Mouse (Mus musculus) neural tube, embryonic 11.5 days (tissue): Measurements from ENCODE around the gene Safb2. TPM values are rescaled to one million over a fixed set of nuclear protein-coding genes. Genes with fewer than 3 reads are reported as not detected.

Source experiments
- ATAC-seq: fragments of 200-750 bp; cut with Nextera tagmentation; 2 replicates; pipeline ENCODE4 v1.8.0; 2017; ENCODE audit warnings: moderate number of reproducible peaks, mild to moderate bottlenecking, moderate TSS enrichment, moderate library complexity; ENCODE audit not compliant: insufficient read depth, low FRiP score, low TSS enrichment
- DNase-seq: peaks from one replicate; pipeline ENCODE4 v3.0.0-alpha.2; 2015; ENCODE audit warnings: low spot score
- H3K27ac ChIP-seq: fragments of 300-500 bp; sonication (generic); 2 replicates; pipeline ENCODE4 v1.5.1; 2014; ENCODE audit warnings: low read depth, mild to moderate bottlenecking, low read length
- H3K27me3 ChIP-seq: fragments of 300-500 bp; sonication (generic); 2 replicates; pipeline ENCODE4 v1.6.1; 2014; ENCODE audit warnings: mild to moderate bottlenecking, low read length, mixed read lengths; ENCODE audit not compliant: control insufficient read depth, insufficient read depth
- H3K36me3 ChIP-seq: fragments of 300-500 bp; sonication (generic); 2 replicates; pipeline ENCODE4 v1.6.1; 2014; ENCODE audit warnings: mild to moderate bottlenecking, low read length, moderate library complexity, mixed read lengths; ENCODE audit not compliant: control insufficient read depth, insufficient read depth
- H3K4me1 ChIP-seq: fragments of 300-500 bp; sonication (generic); 2 replicates; pipeline ENCODE4 v1.6.1; 2014; ENCODE audit warnings: low read length, mixed read lengths; ENCODE audit not compliant: control insufficient read depth, insufficient read depth
- H3K4me2 ChIP-seq: fragments of 300-500 bp; sonication (generic); 2 replicates; pipeline ENCODE4 v1.6.1; 2014; ENCODE audit warnings: low read depth, mild to moderate bottlenecking, moderate library complexity
- H3K4me3 ChIP-seq: fragments of 300-500 bp; sonication (generic); 2 replicates; pipeline ENCODE4 v1.5.1; 2014; ENCODE audit warnings: low read depth, low read length
- H3K9ac ChIP-seq: fragments of 300-500 bp; sonication (generic); 2 replicates; pipeline ENCODE4 v1.6.1; 2014; ENCODE audit warnings: mild to moderate bottlenecking, low read length
- H3K9me3 ChIP-seq: fragments of 300-500 bp; sonication (generic); 2 replicates; pipeline ENCODE4 v1.6.1; 2016; ENCODE audit warnings: low read length; ENCODE audit not compliant: control insufficient read depth
- WGBS: fragments of 180-500 bp; shearing (Covaris S2); extraction: QIAGEN DNeasy Blood & Tissue Kit; methylation state at CpG from one replicate; pipeline ENCODE4 v1.1.7; 2014; 5-methylcytosine and 5-hydroxymethylcytosine counted together
- polyA plus RNA-seq: library from polyadenylated mRNA; unstranded; fragments of >200 nt; fragmentation: Nextera tagmentation; extraction: Ambion mirVana; gene quantifications from 2 replicates; pipeline ENCODE4 v1.2.1, GENCODE M21; 2014

Gene Safb2
- polyA plus RNA-seq, 1 experiment from 2014 or later = 56.8 TPM

DNA sequence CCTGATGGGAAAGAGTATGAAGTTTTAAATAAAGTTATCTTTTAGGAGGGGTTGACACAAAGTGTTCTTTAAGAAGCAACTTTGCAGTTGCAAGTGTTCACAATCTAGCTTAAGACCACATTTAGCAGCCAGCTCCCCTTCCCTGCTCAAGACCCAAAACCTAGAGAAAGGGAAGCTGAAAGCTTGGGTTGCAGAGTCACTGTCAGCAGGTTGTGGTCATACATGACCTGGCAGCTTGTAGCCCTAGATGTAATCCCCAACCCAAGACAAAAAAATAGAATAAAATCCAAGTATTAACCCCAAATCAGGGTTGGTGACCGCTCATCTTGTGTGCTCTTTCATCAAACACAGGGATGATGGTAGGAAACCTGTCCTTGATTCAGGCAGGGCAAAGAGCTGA is 1.3 kb downstream of the Safb2 start:
- Histone ChIP-seq H3K4me2 (peak overlapping the region; percentile 73), H3K36me3 (peaks cover 26% of the 10 kb centered on the region), H3K9ac (peak overlapping the region; percentile 88), H3K27me3 (no peaks in the 10 kb centered on the region), H3K4me3 (peak overlapping the region; percentile 97), H3K9me3 (no peaks in the 10 kb centered on the region), H3K4me1 (peaks cover 30% of the 10 kb centered on the region), H3K27ac (no peak overlapping the region)
- WGBS = 75% methylated on average over 1 of the region's 1 CpGs
- ATAC-seq (no peak), DNase-seq (no peak)

DNA sequence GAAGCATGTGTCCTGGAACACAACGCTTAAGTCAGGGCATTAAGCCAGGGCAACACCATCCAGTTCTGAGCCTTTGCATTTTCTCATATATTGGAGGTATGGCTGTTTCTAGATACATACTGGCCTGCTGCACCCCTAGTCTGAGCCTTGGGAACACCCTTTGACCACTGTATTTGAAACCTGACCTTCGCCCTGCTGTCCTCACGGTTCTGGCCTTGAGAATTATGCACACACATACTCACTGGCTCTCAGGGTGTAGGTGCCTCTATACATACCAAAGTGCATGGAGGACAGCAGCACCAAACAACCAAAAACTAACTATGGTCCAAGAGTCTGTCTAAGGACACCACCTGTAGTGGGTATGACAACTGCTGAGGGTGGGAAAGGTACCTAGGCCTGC is 11.4 kb downstream of the Safb2 start:
- Histone ChIP-seq H3K36me3 (peaks cover 48% of the 10 kb centered on the region), H3K4me1 (no peaks in the 10 kb centered on the region), H3K4me2 (no peak overlapping the region), H3K9me3 (no peaks in the 10 kb centered on the region), H3K27ac (no peak overlapping the region), H3K27me3 (no peaks in the 10 kb centered on the region), H3K4me3 (no peak overlapping the region), H3K9ac (no peak overlapping the region)
- DNase-seq (no peak), ATAC-seq (no peak)
- 95% methylated on average over 3 of the region's 3 CpGs for WGBS

DNA sequence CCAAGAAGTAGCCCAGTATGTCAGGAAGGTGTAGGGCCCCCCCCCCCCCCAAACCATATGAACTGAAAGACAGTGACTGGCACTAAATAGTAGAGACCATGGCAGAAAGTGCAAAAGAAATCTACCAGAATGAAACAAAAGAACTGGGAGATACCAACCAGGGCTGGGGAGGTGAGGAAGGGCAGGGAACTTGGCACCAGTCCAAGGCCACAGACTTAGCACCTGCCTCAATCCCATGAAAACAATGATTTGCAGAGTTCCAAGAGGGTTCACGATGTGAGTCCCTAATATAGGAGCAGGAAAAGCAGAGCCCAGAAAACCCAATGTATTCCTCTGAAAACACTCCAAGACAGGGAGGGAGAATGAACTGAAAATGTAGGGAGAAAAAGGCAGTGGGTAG is 12.2 kb downstream of the Safb2 start:
- peaks cover 49% of the 10 kb centered on the region for H3K36me3 ChIP-seq
- no peak overlapping the region for H3K4me3 ChIP-seq
- no peak overlapping the region for H3K4me2 ChIP-seq
- WGBS = 89% methylated on average over 1 of the region's 1 CpGs
- H3K9me3 ChIP-seq = no peaks in the 10 kb centered on the region
- no peaks in the 10 kb centered on the region for H3K4me1 ChIP-seq
- DNase-seq (no peak), ATAC-seq (no peak)
- no peaks in the 10 kb centered on the region for H3K27me3 ChIP-seq
- no peak overlapping the region for H3K9ac ChIP-seq
- H3K27ac ChIP-seq = no peak overlapping the region

DNA sequence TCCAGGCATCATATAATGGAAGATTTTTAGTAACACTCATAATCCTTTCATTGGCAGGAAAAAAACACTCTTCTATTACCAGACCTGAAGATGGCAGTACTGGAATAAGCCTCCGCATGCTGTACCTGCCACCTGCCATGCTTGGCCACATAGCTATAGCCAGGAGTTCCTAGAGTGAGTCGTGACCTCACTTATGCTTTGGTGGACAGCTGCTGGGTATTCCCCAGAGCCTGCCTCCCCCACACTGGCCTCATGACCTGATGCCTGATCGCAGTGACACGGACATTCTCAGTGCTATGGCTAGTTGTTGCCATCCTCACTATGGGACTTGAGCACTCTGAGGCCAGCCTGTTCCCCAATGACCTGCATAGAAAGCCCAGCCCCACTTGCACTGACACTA is 14.1 kb downstream of the Safb2 start:
- no peak for DNase-seq
- Histone ChIP-seq H3K4me2 (no peak overlapping the region), H3K27ac (no peak overlapping the region), H3K9ac (no peak overlapping the region), H3K9me3 (no peaks in the 10 kb centered on the region), H3K4me1 (no peaks in the 10 kb centered on the region), H3K4me3 (no peak overlapping the region), H3K36me3 (peaks cover 56% of the 10 kb centered on the region), H3K27me3 (no peaks in the 10 kb centered on the region)
- no peak for ATAC-seq
- 91% methylated on average over 4 of the region's 4 CpGs for WGBS

DNA sequence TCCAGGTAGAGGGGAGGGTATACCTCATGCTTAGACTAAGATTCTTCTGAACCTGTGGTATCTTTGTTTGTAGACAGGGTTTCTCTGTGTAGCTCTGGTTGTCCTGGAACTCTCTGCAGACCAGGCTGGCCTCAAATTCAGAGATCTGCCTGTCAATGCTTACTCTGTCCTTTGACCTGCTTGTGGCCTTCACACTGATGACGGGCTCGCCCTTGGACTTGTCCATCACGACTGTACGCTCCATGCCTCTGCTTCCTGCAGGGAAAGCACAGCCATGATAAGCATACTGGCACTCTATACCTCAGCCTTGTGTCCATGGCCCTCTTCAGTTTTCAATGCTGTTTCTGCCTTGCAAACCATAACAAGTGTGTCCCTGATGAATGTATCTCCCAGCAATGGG is 17.0 kb downstream of the Safb2 start:
- Histone ChIP-seq H3K4me1 (no peaks in the 10 kb centered on the region), H3K9me3 (no peaks in the 10 kb centered on the region), H3K36me3 (peaks cover 71% of the 10 kb centered on the region), H3K27me3 (no peaks in the 10 kb centered on the region), H3K27ac (no peak overlapping the region), H3K9ac (no peak overlapping the region), H3K4me3 (no peak overlapping the region), H3K4me2 (no peak overlapping the region)
- no peak for ATAC-seq
- no peak for DNase-seq
- 95% methylated on average over 4 of the region's 4 CpGs for WGBS

DNA sequence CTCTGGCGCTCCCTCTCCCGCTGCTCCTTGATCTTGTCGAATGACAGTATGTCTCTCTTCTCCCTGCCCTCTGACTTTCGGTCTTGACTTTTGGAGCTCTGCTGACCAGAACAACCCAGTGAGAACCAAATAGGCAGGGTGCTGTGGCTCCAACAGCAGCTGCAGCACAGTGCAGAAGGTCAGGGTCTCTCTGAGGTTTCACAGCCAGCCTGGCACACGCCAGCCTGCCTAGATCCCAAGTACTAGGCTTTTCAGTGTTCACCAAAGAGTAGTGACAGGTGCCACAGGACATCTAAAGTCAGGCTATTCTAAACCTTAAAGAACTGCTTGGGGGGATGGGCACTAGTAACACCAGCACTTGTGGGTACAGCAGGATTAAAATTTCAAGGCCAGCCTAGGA is 17.5 kb downstream of the Safb2 start:
- ATAC-seq (no peak), DNase-seq (no peak)
- 96% methylated on average over 5 of the region's 5 CpGs for WGBS
- H3K27me3 ChIP-seq = no peaks in the 10 kb centered on the region
- H3K4me1 ChIP-seq = no peaks in the 10 kb centered on the region
- no peak overlapping the region for H3K27ac ChIP-seq
- H3K4me3 ChIP-seq = no peak overlapping the region
- H3K4me2 ChIP-seq = no peak overlapping the region
- H3K9me3 ChIP-seq = no peaks in the 10 kb centered on the region
- H3K9ac ChIP-seq = no peak overlapping the region
- H3K36me3 ChIP-seq = peaks cover 75% of the 10 kb centered on the region

DNA sequence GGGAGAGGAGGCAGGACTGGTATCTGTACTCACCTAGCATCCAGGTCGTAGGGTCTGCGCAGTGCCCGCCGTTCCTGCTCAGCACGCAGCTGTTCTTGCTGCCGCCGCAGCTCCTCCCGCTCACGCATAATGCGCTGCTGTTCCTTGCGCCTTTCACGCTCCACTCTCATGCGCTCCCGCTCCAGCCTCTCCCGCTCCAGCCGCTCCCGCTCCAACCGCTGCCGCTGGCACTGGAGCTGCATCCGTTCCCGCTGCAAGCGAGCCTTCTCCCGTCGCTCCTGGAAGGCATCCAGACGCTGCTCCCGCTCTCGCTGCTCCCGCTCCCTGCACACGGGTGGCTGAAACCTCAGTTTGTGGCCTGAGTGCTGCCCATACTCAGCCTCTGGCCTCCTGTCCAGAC is 18.1 kb downstream of the Safb2 start:
- Histone ChIP-seq H3K36me3 (peaks cover 71% of the 10 kb centered on the region), H3K27ac (no peak overlapping the region), H3K4me1 (no peaks in the 10 kb centered on the region), H3K4me2 (no peak overlapping the region), H3K4me3 (no peak overlapping the region), H3K27me3 (no peaks in the 10 kb centered on the region), H3K9me3 (no peaks in the 10 kb centered on the region), H3K9ac (no peak overlapping the region)
- DNase-seq (no peak), ATAC-seq (no peak)
- WGBS = 95% methylated on average over 29 of the region's 29 CpGs

DNA sequence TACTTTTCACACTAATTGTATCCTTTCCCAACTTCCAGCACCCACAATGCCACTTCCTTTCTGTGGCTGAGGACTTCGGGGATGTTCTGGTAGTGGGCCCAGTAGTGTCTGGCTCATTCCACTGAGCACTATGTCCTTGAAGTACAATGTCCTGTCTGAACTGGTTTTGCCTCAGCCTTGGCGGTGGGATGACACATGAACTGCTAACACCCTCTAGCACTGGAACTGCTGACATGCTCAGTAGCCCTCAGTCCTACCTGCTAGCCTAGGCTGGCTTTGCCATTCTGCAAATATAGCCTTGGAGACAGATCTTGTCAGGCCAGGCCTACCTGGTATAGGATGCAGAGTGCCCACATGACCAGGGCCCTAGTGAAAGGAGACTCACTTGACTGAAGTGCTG is 22.5 kb downstream of the Safb2 start:
- Histone ChIP-seq H3K4me2 (no peak overlapping the region), H3K36me3 (peaks cover 53% of the 10 kb centered on the region), H3K9ac (no peak overlapping the region), H3K4me1 (no peaks in the 10 kb centered on the region), H3K4me3 (no peak overlapping the region), H3K27me3 (no peaks in the 10 kb centered on the region), H3K27ac (no peak overlapping the region), H3K9me3 (no peaks in the 10 kb centered on the region)
- WGBS = 97% methylated on average over 2 of the region's 2 CpGs
- DNase-seq = no peak
- no peak for ATAC-seq

DNA sequence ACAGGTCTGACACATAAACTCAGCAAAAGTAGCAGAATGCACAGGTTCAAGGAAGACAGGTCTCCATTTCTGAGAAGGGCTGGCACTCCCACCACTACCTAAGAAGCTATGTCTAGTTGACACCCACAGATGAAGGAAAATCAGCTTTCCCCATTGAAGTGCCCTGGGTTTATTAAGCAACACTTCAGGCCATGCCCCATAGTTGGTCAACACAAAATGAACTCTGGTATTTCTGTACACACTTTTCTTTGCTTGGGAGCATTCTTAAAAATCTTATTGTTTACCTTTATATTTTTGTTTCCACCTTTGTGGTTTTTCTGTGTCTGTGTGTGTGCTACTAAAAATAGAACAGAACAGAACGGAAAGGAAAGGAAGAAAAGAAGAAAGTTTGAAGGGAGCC is 24.3 kb downstream of the Safb2 start:
- H3K4me2 ChIP-seq = no peak overlapping the region
- peaks cover 36% of the 10 kb centered on the region for H3K36me3 ChIP-seq
- H3K9ac ChIP-seq = no peak overlapping the region
- no peaks in the 10 kb centered on the region for H3K9me3 ChIP-seq
- H3K27me3 ChIP-seq = no peaks in the 10 kb centered on the region
- no peak overlapping the region for H3K27ac ChIP-seq
- no peak overlapping the region for H3K4me3 ChIP-seq
- WGBS = 94% methylated on average over 1 of the region's 1 CpGs
- no peaks in the 10 kb centered on the region for H3K4me1 ChIP-seq
- ATAC-seq (no peak), DNase-seq (no peak)
